Mouse (Mus musculus): ENCODE data around the gene F2rl2. TPM values are rescaled to one million over a fixed set of nuclear protein-coding genes. Genes with fewer than 3 reads are reported as not detected.

The F2rl2 gene
- polyA plus RNA-seq, 1 experiment from 2014 or later: 2.0 TPM

- no peaks in the 10 kb centered on the region for H3K9me3 ChIP-seq
- no peaks in the 10 kb centered on the region for H3K27me3 ChIP-seq (replicated peaks; ENCODE audit: low read depth, poor library complexity, severe bottlenecking)
- H3K4me3 ChIP-seq: no peak overlapping the region
- H3K4me1 ChIP-seq: peaks cover 7% of the 10 kb centered on the region; the same call in 1 of the 2 replicates
- no peak for DNase-seq (ENCODE audit: low spot score)
- peaks cover 49% of the 10 kb centered on the region for H3K36me3 ChIP-seq (replicated peaks)
- WGBS: 85% methylated on average over 9 of the region's 9 CpGs
- no peak overlapping the region for H3K27ac ChIP-seq (replicated peaks)
These were observed 25.4 kb upstream of the F2rl2 start for GRCm38 (mm10) chr13:95671108-95671897.

- DNase-seq (ENCODE audit: low spot score): no peak
- WGBS: 95% methylated on average over 7 of the region's 7 CpGs
- no peaks in the 10 kb centered on the region for H3K27me3 ChIP-seq (replicated peaks; ENCODE audit: low read depth, poor library complexity, severe bottlenecking)
- no peaks in the 10 kb centered on the region for H3K9me3 ChIP-seq
- H3K27ac ChIP-seq (replicated peaks): no peak overlapping the region
- H3K36me3 ChIP-seq (replicated peaks): peaks cover 49% of the 10 kb centered on the region
- no peaks in the 10 kb centered on the region for H3K4me1 ChIP-seq
- H3K4me3 ChIP-seq: no peak overlapping the region
These were observed 24.3 kb upstream of the F2rl2 start for GRCm38 (mm10) chr13:95672372-95672771.

- WGBS: 88% methylated on average over 5 of the region's 5 CpGs
- Histone ChIP-seq H3K4me1 (no peaks in the 10 kb centered on the region), H3K4me3 (no peak overlapping the region), H3K27ac (replicated peaks) (no peak overlapping the region), H3K36me3 (replicated peaks) (peaks cover 24% of the 10 kb centered on the region), H3K9me3 (no peaks in the 10 kb centered on the region), H3K27me3 (replicated peaks; ENCODE audit: low read depth, poor library complexity, severe bottlenecking) (no peaks in the 10 kb centered on the region)
- no peak for DNase-seq (ENCODE audit: low spot score)
These were observed 17.6 kb upstream of the F2rl2 start for GRCm38 (mm10) chr13:95679078-95679477.

- H3K4me1 ChIP-seq: no peaks in the 10 kb centered on the region
- no peak for DNase-seq (ENCODE audit: low spot score)
- H3K27me3 ChIP-seq (replicated peaks; ENCODE audit: low read depth, poor library complexity, severe bottlenecking): no peaks in the 10 kb centered on the region
- 90% methylated on average over 4 of the region's 4 CpGs for WGBS
- H3K36me3 ChIP-seq (replicated peaks): peaks cover 26% of the 10 kb centered on the region
- H3K9me3 ChIP-seq: no peaks in the 10 kb centered on the region
- no peak overlapping the region for H3K4me3 ChIP-seq
- H3K27ac ChIP-seq (replicated peaks): no peak overlapping the region
These were observed 17.1 kb upstream of the F2rl2 start for GRCm38 (mm10) chr13:95679491-95679941.

- WGBS: 96% methylated on average over 9 of the region's 9 CpGs
- peaks cover 25% of the 10 kb centered on the region for H3K36me3 ChIP-seq (replicated peaks)
- H3K4me3 ChIP-seq: no peak overlapping the region
- no peaks in the 10 kb centered on the region for H3K9me3 ChIP-seq
- DNase-seq (ENCODE audit: low spot score): no peak
- H3K27me3 ChIP-seq (replicated peaks; ENCODE audit: low read depth, poor library complexity, severe bottlenecking): no peaks in the 10 kb centered on the region
- H3K27ac ChIP-seq (replicated peaks): no peak overlapping the region
- 0 out of 2 replicates have a peak, but pooled peaks cover 3% of the 10 kb centered on the region for H3K4me1 ChIP-seq
These were observed 11.9 kb upstream of the F2rl2 start for GRCm38 (mm10) chr13:95684656-95685244.

DNA sequence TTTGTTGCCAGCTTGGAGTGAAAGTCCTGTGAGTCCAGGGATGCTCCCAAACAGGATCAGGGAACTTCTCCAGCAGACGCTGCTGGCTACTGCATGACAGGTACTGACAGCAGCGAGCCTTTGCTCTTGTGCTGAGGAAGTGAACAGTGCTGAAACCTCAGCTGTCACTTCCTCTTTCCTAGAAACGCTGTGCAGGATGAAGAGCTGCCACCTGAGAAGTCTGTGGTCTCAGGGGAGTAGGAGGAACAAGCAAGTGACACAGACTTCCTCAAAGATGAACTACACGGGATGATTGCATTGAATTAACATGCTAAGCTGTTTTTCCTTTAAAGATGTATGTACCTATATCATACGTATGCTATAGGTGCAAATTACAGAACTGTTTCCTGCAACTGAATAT is 10.9 kb upstream of the F2rl2 start:
- WGBS: 73% methylated on average over 5 of the region's 5 CpGs
- 0 out of 2 replicates have a peak, but pooled peaks cover 3% of the 10 kb centered on the region for H3K4me1 ChIP-seq
- no peaks in the 10 kb centered on the region for H3K9me3 ChIP-seq
- no peak overlapping the region for H3K4me3 ChIP-seq
- no peak for DNase-seq (ENCODE audit: low spot score)
- H3K27me3 ChIP-seq (replicated peaks; ENCODE audit: low read depth, poor library complexity, severe bottlenecking): no peaks in the 10 kb centered on the region
- H3K27ac ChIP-seq (replicated peaks): no peak overlapping the region
- peaks cover 25% of the 10 kb centered on the region for H3K36me3 ChIP-seq (replicated peaks)

- no peak overlapping the region for H3K4me3 ChIP-seq
- peaks cover 7% of the 10 kb centered on the region for H3K36me3 ChIP-seq (replicated peaks)
- H3K4me1 ChIP-seq: 0 out of 2 replicates have a peak, but pooled peaks cover 3% of the 10 kb centered on the region
- 86% methylated on average over 1 of the region's 1 CpGs for WGBS
- no peaks in the 10 kb centered on the region for H3K9me3 ChIP-seq
- no peak overlapping the region for H3K27ac ChIP-seq (replicated peaks)
- no peaks in the 10 kb centered on the region for H3K27me3 ChIP-seq (replicated peaks; ENCODE audit: low read depth, poor library complexity, severe bottlenecking)
- no peak for DNase-seq (ENCODE audit: low spot score)
These were observed 8.1 kb upstream of the F2rl2 start for GRCm38 (mm10) chr13:95688576-95688975.

GRCm38 (mm10) chr13:95692201-95692600 is 4.5 kb upstream of the F2rl2 start:
- no peaks in the 10 kb centered on the region for H3K27me3 ChIP-seq (replicated peaks; ENCODE audit: low read depth, poor library complexity, severe bottlenecking)
- no peak overlapping the region for H3K4me3 ChIP-seq
- no peaks in the 10 kb centered on the region for H3K36me3 ChIP-seq (replicated peaks)
- DNase-seq (ENCODE audit: low spot score): no peak
- 87% methylated on average over 8 of the region's 8 CpGs for WGBS
- H3K27ac ChIP-seq (replicated peaks): no peak overlapping the region
- 0 out of 2 replicates have a peak, but pooled peaks cover 3% of the 10 kb centered on the region for H3K4me1 ChIP-seq
- H3K9me3 ChIP-seq: no peaks in the 10 kb centered on the region

- no peaks in the 10 kb centered on the region for H3K4me1 ChIP-seq
- H3K9me3 ChIP-seq: no peaks in the 10 kb centered on the region
- no peaks in the 10 kb centered on the region for H3K27me3 ChIP-seq (replicated peaks; ENCODE audit: low read depth, poor library complexity, severe bottlenecking)
- WGBS: 91% methylated on average over 9 of the region's 9 CpGs
- DNase-seq (ENCODE audit: low spot score): no peak
- peaks cover 8% of the 10 kb centered on the region for H3K36me3 ChIP-seq (replicated peaks)
- H3K4me3 ChIP-seq: no peak overlapping the region
- H3K27ac ChIP-seq (replicated peaks): no peak overlapping the region
These were observed 466 bp upstream of the F2rl2 start for GRCm38 (mm10) chr13:95696120-95696653.

DNA sequence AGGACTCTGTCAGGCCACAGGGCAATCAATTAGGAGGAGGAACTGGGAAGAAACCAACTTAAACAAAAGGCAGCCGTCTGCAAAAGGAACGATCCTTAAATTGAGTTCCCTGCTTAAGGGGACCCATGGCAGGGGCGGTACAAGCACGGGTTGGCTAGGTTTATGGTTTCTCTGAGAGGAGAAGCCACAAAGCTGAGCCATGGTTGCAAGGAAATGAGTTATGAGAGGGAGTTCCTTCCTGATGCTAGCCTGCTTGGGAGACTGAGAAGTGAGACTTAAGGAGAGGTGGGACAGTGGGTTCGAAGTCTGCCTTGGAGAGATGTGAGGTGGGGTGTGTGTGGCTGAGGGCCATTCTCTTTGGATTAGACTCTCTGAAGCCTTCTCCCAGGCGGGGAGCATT is 1.2 kb downstream of the F2rl2 start:
- Histone ChIP-seq H3K27ac (replicated peaks) (no peak overlapping the region; the same call in 1 of the 2 replicates), H3K4me1 (no peaks in the 10 kb centered on the region), H3K4me3 (no peak overlapping the region), H3K9me3 (no peaks in the 10 kb centered on the region), H3K36me3 (replicated peaks) (peaks cover 16% of the 10 kb centered on the region), H3K27me3 (replicated peaks; ENCODE audit: low read depth, poor library complexity, severe bottlenecking) (no peaks in the 10 kb centered on the region)
- WGBS: 60% methylated on average over 6 of the region's 6 CpGs
- no peak for DNase-seq (ENCODE audit: low spot score)

- no peak for DNase-seq (ENCODE audit: low spot score)
- Histone ChIP-seq H3K4me3 (no peak overlapping the region), H3K27ac (replicated peaks) (no peak overlapping the region), H3K9me3 (no peaks in the 10 kb centered on the region), H3K36me3 (replicated peaks) (peaks cover 24% of the 10 kb centered on the region), H3K27me3 (replicated peaks; ENCODE audit: low read depth, poor library complexity, severe bottlenecking) (no peaks in the 10 kb centered on the region), H3K4me1 (peaks cover 3% of the 10 kb centered on the region; the same call in 1 of the 2 replicates)
- 72% methylated on average over 5 of the region's 5 CpGs for WGBS
These were observed 6.7 kb downstream of the F2rl2 start for GRCm38 (mm10) chr13:95703376-95703775.

DNA sequence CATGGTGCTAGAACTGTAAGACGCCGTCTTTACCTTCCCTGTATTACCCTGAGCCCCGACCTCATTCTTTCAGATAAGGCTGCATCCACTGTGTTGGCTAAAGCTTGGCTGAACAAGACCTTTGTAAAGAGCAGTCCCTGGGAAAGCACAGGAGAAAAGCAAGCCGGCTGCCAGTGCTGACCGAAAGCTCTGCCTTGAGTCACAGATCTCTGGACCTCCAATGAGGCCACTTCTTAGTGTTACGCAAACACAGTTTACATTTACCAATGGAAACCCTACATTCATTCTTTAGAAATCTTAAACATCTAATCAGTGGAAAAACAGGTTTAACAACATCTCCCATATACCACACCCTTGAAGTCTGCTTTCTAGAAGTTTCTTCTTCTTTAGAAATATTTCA is 8.9 kb downstream of the F2rl2 start:
- peaks cover 3% of the 10 kb centered on the region; the same call in 1 of the 2 replicates for H3K4me1 ChIP-seq
- H3K27me3 ChIP-seq (replicated peaks; ENCODE audit: low read depth, poor library complexity, severe bottlenecking): no peaks in the 10 kb centered on the region
- H3K9me3 ChIP-seq: no peaks in the 10 kb centered on the region
- peaks cover 22% of the 10 kb centered on the region for H3K36me3 ChIP-seq (replicated peaks)
- no peak for DNase-seq (ENCODE audit: low spot score)
- H3K27ac ChIP-seq (replicated peaks): no peak overlapping the region
- no peak overlapping the region for H3K4me3 ChIP-seq
- WGBS: 93% methylated on average over 6 of the region's 6 CpGs

- Histone ChIP-seq H3K27ac (replicated peaks) (no peak overlapping the region), H3K27me3 (replicated peaks; ENCODE audit: low read depth, poor library complexity, severe bottlenecking) (no peaks in the 10 kb centered on the region), H3K9me3 (no peaks in the 10 kb centered on the region), H3K4me3 (no peak overlapping the region), H3K36me3 (replicated peaks) (peaks cover 7% of the 10 kb centered on the region; the same call in 1 of the 2 replicates), H3K4me1 (no peaks in the 10 kb centered on the region)
- DNase-seq (ENCODE audit: low spot score): no peak
These were observed 15.4 kb downstream of the F2rl2 start for GRCm38 (mm10) chr13:95712054-95712453.
